Mouse (Mus musculus): ENCODE data around the gene Mccc1.

Mccc1 gene

DNA sequence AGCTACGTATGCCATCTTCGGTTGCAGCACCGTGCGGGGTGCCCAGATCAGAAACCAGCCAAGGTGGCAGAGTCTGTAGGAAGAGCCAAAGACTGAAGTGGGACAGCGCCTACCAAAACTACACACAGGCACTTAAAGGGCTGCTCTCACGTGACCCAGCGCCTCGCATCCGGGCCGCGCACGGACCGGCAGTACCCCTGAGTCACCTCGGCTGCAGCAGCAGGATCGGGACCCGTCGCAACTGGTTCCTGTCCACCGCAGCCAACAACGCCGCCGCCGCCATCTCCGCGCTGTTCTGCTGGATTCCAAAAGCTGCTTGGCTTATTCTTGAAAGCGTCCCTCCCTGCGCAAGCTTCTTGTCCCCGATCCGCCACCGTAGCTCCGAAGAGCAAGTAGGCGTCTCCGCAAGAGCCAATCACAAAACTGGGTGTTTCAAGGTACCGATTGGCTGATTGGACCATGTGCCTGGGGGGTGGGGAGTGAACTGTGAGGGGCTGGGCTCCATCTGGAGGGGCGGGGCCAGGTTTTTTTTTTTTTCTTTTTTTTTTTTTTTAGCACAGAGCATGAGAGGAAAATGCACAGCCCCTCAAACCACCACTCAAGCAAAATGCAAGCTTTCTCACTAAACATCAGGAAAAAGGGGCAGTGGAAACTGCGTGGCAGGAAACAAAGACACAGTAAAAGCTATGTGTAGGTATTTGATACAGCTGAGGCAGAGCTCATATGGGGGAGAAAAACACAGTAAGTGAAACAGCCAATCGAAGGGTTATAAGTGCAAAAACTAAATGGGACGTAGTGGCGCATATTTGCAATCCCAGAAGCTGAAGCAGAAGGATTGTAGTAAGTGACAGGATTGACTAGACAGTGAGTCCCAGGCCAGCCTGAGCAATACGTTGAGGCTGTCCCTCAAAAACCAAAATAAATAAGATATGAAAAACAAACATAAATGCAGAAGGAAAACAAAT lies at the start of gene Mccc1:
TSS of gene Mccc1 (minus strand) at position 404 of the 965 bp plus-strand sequence.
- peak; percentile 97 for DNase-seq

DNA sequence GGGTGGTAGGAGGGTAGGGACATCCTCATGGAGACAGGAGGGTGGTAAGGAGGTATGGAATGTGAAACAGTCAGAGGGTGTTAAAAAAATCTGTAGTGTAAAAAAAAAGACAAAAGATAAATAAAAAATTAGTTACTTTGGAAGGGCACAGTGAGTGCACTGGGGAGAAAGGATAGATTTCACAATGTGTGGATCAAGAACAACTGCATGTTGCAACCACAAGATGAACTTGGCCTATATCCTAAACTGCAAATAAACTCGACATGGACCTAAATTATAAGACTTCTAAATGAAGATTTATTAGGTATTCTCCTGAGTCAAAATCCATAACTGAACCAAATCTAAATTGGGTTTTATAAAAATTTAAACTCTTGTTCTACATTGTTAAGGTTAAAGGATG lies 48.6 kb upstream of the Mccc1 start:
- DNase-seq = no peak

DNA sequence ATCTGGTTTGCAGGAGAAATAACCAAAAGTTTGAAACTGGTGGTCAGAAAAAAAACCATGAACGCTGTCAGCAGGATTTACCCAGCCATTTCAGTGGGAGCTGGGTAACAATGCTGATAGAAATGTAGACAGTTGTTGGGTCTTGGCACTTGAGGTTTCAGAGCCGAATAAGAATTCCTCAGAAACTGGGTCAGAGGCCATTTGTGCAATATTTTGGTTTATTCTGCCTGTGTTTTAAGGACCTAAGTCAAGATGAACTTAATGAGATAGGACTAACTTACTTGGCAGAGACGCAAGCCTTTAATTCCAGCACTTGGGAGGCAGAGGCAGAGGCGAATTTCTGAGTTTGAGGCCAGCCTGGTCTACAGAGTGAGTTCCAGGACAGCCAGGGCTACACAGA lies 44.6 kb upstream of the Mccc1 start:
- DNase-seq = no peak

DNA sequence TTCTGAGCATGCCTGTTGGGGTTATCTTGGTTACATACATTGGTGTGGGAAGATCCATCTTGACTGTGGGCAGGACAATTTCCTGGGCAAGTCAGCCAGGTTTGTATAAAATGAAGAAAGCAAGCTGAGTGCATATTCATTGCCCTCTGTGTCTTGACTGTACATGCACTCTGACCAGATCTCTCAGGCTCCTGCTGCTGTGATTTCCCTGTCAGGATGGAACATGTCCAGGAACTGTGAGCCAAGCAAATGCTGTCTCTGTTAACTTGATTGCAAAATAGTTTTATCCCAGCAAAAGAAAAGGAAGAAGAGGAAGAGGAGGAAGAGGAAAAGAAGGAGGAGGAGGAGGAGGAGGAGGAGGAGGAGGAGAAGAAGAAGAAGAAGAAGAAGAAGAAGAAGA lies 44.0 kb upstream of the Mccc1 start:
- DNase-seq = no peak

DNA sequence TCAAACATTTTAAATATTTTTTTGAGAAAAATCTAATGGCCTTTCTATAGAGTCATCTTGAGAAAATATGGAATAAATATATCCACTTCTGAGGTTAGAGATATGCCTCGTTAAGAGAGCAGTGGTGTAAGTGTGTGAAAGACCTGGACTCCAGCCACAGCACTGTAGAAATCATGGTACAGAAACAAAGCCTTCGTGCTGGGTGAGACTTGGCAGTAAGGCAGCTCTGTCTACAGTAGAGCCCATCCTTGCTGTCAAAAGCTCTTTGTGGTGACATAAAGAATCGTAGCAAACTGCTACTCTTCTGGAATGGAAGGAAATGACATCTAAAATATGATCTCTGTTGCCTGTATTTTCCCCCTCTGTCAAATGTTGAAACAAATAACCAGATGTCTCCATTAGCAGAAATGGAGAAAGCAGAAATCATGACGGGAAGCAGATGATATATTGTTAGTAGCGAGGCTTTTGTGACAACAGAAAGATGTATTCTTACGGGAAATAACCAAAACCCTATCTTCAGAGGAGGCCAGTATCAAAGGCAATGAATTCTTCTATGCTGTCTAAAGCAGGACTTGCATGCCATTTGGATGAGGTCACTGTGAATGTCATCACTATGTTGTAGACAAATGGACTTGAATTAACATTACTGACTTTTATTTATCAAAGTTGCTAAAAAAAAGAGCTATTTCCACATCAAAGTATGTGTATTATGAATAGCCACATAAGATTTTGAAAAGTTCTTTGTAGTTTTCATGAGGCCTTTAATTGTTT lies 31.4 kb upstream of the Mccc1 start:
- DNase-seq = no peak

DNA sequence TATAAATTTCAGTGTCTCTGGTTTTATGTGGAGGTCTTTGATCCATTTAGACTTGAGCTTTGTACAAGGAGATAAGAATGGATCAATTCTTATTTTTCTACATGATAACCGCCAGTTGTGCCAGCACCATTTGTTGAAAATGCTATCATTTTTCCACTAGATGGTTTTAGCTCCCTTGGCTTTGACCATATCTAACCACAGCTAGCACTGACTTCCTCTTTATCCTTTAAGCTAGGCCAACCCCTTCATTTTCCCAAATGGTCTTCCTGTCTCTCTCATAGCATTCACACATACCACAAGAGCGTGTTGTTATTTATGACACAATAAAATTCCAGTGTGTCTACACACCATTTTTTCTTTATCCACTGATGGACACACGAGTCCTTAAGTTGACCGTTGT lies 29.5 kb upstream of the Mccc1 start:
- DNase-seq = no peak

DNA sequence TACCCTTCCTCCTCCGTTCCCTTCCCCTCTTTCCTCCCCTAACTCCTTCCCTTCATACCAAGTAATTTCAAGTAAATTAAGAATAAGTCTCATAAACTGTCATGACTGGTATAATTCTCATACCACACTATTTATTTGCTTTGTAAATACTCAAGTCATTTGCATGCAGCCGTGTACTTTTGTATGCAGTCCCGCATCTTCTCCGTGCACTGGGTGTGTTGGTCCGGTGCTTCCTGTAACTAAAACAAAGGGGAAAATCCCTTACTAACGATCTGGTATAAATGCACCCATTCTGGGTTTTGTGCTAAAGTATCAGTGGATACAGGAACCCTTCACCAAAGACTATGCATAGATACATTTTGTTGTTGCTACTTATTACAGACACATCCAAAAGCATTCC lies 25.3 kb upstream of the Mccc1 start:
- DNase-seq = no peak

DNA sequence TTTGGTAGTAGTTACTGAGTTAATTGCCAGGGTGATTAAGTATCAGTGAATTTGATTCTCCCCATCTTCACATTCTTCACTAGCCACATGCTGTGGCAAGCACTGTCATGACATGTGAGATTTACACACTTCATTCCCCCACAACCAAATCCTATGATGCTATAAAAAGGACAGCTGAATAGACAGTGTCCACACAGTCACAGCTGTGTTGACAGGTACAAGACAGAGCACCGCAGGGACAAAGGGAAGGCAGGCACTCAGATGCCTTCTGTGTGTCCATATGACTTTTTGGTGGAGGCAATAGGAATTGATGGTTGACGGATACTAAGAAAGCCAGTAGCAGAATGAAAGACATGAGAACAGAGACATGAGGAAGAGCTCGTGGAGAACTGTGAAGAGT lies 10.8 kb upstream of the Mccc1 start:
- DNase-seq = no peak

DNA sequence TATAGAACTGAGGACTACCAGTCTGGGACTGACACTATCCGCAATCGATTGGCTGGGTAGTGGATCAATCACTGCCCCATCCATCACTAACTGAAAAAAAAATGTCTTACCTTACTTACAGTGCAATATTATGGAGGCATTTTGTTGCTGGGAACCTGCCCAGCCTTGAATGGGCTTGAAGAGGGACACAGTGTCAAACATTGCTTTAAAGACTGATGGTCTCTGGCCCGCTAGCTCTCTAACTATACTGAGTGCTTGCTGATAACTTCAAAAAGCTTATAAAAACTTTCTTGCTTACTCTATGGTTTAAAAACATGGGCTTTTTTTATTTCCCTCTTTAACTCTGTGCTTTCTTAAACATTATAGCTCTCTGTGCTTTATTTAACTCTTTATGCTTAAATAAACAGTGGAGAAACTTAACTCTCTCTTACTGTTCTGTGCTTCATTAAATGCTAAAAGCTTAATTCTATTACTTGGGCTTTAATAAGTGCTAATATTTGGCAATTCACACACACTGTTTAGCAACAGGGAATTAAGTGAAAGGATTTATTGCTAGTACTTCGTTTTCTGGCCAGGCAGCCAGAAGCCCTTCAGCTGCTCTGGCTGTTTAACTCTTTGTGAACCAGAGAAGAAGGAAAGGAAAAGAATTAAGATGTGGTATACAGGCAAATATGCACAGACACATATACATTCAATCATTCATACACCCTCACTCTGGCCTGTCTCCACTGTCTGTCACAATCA lies 8.1 kb upstream of the Mccc1 start:
- no peak for DNase-seq

DNA sequence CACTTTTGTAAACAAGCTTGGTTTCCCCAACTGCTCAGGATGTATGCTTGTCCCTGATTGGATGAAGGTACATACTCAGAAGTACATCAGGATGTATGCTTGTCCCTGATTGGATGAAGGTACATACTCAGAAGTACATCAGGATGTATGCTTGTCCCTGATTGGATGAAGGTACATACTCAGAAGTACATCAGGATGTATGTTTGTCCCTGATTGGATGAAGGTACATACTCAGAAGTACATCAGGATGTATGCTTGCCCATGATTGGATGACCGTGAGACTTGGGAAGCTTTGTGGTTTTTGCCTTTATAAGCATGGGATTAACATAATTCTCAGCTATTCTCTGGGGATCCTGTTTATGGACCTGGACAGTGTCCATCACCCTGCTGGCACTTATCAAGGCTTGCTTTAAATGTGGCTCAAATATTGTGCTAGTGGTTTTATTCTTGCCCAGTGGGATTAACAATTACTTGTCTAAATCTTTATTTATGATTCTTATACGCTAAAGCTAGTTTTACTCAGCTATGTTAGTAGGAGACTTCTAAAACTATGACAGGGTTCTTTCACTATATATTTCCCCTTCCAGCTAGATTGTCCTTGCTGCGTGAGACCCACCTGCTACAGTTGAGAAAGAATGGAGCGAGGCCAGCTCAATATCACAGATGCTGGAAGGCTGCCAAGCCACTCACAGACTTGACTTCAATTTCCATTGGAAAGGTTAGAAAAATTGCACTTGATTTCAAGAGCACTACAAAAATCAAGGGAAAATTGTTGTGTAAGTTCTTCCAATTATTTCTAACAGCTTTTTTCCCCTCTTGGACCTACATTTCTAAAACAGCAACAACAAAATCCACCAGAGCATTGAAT lies 3.8 kb upstream of the Mccc1 start:
- DNase-seq = no peak

DNA sequence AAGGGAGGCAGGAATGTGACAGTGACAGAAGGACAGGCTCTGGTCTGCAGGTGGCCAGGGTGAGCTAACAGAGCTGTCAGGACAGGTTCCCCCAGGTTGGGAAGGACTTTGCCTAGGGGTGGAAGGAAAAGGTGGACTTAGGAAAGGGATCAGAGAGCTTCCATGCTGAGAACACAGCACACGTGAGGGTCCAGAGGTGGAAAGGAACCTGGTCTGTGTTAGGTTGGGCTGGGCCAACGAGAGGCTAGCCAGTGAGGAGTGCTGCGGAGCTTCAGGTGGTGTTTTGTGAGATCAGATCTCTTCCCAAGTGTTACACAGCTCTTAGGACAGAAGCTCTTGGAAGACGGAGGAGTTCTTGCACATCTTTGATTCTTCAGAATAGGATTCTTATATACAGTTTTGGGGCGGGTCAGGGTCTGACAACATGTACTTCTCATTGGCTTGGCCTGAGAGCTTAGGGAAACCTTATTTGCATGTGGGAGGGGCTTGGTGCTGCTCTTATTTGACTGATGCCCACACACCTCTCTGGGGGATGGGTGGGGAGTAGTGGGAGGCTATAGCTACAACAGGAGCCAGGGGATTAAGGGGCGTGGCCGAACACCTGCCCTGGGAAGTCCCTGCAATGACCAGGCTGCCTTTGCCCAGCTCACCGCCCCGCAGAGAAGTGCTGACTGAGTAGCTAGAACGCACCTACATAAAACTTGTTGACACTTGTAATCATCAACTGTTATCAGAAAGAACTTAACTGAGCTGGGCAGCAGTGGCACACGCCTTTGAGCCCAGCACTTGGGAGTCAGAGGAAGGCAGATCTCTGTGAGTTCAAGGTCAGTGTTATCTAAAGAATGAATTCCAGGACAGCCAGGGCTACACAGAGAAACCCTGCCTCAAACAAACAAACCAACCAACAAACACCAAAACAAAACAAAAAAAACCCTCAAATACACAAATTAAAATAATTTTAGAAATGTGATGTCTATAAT lies 5.6 kb downstream of the Mccc1 start:
- DNase-seq = no peak

DNA sequence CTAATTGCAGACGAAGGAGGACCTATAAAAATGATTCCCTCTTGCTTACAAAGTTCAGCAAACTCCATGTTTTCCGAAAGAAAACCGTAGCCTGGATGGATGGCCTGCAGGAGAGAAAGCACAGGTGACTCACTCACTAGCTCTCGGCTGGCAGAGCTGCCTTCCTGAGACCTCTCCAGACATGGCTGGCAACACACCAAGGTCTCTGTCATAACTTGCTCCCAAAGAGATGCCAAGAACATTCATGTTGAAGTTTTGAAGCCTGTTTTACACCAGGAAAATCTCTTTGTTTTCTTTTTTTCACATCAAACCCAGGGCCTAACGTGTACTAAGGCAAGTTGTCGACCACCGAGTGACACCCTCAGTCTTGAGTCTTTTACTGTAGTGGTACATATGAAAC lies 9.8 kb downstream of the Mccc1 start:
- no peak for DNase-seq

DNA sequence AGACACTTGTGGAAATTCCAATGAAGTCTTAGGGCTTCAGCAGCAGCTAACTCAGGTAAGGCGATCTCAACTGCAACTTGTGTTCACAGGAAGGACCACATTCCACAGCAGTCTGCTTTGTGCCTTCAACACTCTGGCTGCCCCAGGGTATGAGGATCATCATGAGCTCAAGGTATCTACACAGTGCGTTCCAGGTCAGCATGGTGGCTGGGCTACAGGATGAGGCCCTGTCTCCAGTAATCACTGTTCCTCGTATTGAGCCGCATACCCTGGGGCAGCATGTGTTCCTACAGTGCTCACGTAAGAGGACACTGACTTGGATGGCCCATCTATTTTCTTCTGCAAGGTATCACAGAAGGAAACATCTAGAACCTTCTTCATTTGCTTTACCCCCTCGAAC lies 12.4 kb downstream of the Mccc1 start:
- DNase-seq = no peak

DNA sequence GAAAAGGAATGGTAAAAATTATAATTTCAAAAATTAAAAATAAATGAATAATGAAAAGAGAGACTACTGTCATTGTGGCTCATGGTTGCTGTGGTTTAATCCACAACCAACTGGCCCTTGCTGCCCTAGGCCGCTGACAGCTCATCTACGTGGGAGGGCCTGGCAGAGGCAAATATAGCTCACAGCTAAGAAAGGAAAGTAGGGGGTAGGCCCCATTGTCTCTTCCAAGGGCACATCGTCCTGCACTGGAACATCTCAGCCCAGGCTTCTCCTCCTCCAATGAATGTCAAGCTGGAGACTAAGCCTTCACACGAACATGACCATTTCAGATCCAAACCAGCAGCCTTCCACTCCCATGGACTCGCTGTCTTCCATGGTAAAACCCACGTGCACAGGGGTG lies 14.2 kb downstream of the Mccc1 start:
- no peak for DNase-seq

DNA sequence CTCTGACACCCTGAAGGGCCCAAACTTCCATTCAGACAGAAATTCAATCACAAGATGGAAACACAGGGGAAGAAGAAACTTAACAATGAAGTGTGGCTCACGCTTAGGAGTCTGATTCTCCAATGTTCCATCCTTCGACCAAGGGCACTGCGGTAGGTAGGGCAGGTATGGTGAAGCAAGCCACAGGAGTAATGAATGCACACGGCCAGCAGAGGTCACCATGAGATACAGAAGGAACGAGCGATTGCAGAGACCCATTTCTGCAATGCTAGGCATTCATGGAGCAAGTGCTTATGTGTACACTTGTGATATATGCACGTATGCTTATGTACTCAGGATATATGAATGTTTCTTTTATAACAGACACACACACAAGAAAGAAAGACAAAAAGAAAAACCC lies 26.9 kb downstream of the Mccc1 start:
- peak; percentile 44 for DNase-seq

DNA sequence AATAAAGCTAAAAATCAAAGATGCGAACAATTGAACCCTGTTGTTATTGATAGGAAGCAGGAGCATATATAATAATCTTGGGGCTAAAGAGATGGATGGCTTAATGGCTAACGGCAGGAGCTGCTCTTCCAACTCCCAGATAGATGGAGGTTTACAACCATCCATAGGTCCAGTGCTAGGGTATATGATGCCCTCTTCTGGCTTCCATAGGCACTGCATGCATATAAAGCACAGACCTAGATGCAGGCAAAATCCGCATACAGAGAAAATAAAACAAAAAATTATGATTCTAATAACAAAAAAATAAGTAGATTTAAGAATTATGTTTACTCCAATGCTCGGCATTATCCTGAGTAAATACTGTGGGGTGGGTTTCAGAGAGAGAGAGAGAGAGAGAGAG lies 27.5 kb downstream of the Mccc1 start:
- DNase-seq = no peak

DNA sequence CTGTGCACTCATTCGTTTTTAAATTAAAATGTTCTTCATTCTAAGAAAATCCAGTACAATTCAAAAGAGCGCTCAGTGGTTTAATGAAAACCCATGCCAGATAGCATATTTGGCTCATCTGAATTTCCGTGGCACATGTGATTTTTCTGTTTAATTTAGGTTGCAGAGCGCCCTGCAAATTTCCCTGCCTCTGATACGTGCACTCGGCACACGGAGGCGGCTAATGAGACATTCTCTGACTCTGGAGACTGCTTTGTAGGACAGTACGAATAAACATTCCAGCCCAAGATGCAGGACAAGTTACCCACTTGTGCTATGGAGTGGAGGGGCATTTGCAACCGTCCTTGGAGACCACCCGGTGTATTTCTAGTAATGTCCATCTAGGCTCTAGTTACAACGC lies 29.3 kb downstream of the Mccc1 start:
- no peak for DNase-seq

DNA sequence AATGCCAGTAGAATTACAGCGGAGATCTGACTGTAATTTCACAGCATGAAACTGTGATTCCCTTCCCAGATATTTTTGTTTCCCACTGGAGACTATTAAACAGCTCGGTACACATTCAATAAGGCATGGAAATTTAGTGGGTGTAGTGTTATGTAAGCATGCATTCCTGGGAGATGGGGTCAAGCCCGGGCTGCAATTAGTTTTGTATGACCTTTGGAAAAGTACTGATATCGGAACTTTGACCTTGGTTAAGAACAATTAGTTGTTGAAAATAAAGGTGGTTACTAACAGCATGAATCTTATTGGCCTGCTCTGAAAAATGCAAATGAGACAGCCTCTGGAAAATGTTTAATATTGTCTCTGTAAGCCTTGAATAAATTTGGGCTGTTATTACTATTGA lies 30.0 kb downstream of the Mccc1 start:
- peak; percentile 26 for DNase-seq

DNA sequence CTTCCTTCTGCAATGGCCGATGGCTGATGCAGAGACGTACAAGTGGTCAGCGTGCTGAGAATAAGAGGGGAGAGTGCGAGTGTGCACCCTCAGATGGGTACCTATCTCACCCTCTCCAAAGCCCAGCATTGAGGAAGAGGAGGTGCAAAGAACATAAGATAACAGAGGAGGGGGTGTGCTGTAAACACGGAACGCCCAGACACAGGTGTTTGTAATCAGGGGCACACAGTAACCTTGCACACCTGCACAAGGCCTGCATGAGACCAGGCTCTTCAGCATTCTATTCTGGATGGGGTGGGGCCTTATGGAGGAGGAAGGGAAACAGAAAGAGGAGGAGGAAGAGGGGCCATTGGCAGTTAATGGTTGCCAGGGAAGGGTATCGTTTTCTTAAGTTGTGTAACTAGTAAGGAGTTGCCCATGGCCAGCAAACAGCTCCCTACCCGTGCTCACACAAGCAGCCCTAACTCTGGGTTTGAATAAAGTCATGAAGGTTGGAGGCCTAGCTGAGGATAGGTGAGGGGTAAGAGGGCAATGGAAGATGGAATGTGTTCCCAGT lies 33.0 kb downstream of the Mccc1 start:
- DNase-seq = no peak

DNA sequence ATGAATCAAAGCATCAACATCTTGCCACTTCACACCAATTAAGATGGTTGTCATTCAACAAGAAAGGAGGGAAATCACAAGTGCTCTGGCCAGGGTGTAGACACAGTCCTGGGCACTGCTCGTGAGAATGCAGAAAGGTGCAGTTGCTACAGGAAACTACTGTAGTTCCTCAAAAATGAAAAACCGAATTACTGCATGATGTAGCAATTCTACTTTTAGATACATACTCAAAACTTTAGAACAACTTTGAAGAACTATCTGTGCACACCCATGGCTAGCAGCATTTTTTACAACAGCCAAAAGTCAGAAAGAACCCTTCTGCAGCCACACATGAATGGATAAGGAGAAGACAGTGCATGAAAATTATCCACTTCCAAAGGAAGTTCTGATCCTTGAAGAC lies 34.0 kb downstream of the Mccc1 start:
- DNase-seq = no peak

DNA sequence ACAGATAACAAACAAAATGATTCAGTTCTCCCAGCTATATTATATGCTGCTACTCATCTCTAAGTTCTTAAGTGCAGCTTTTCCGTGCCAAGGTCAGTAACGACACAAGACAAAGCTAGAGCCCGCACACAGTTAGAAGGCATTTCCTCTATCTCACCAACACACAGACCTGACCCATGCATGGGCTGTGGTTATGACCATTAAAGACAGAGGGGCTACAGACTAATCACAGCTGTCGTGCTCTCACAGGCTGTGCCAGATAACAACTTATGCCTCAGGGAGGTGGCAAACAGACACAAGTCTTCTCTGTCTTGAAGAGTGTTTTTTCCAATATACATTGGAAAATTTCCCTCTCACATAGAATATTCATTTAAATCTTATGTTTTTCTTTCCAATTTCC lies 35.5 kb downstream of the Mccc1 start:
- DNase-seq = no peak
